Mouse (Mus musculus) lung, postnatal 10 days (tissue): ENCODE results near the gene Map6.
A peak's percentile ranks its signal among the peaks of the same experiment; 100 is the strongest.

ENCODE experiments used
- DNase-seq: peaks from one replicate; pipeline ENCODE4 v3.0.0; 2021

The Map6 gene

GRCm38 (mm10) chr7:99267897-99268505 lies 754 bp downstream of the Map6 start:
- peak; percentile 74 for DNase-seq

GRCm38 (mm10) chr7:99268506-99268900 lies 1.3 kb downstream of the Map6 start:
- no peak for DNase-seq

- peak; percentile 57 for DNase-seq
Measured at GRCm38 (mm10) chr7:99268951-99269945, 2.0 kb downstream of the Map6 start.

GRCm38 (mm10) chr7:99271630-99272029 lies 4.4 kb downstream of the Map6 start:
- DNase-seq, result peak; percentile 35

- DNase-seq, result no peak
Measured at GRCm38 (mm10) chr7:99275131-99275530, 7.9 kb downstream of the Map6 start.

GRCm38 (mm10) chr7:99276679-99277078 lies 9.4 kb downstream of the Map6 start:
- peak; percentile 13 for DNase-seq

GRCm38 (mm10) chr7:99278309-99278708 lies 11.1 kb downstream of the Map6 start:
- DNase-seq, result no peak

- no peak for DNase-seq
Measured at GRCm38 (mm10) chr7:99279586-99279985, 12.3 kb downstream of the Map6 start.

- DNase-seq, result no peak
Measured at GRCm38 (mm10) chr7:99287287-99287686, 20.0 kb downstream of the Map6 start.

GRCm38 (mm10) chr7:99290008-99290407 lies 22.8 kb downstream of the Map6 start:
- no peak for DNase-seq

- DNase-seq, result no peak
Measured at GRCm38 (mm10) chr7:99290925-99291324, 23.7 kb downstream of the Map6 start.

- DNase-seq, result no peak
Measured at GRCm38 (mm10) chr7:99294198-99294780, 27.0 kb downstream of the Map6 start.

- no peak for DNase-seq
Measured at GRCm38 (mm10) chr7:99295104-99295503, 27.9 kb downstream of the Map6 start.

GRCm38 (mm10) chr7:99300650-99301175 lies 33.5 kb downstream of the Map6 start:
- no peak for DNase-seq

- no peak for DNase-seq
Measured at GRCm38 (mm10) chr7:99304029-99304428, 36.8 kb downstream of the Map6 start.

- peak; percentile 85 for DNase-seq
Measured at GRCm38 (mm10) chr7:99304949-99305372, 37.7 kb downstream of the Map6 start.

GRCm38 (mm10) chr7:99305688-99306087 lies 38.4 kb downstream of the Map6 start:
- no peak for DNase-seq

GRCm38 (mm10) chr7:99306640-99307039 lies 39.4 kb downstream of the Map6 start:
- DNase-seq, result no peak

- no peak for DNase-seq
Measured at GRCm38 (mm10) chr7:99311433-99311832, 44.2 kb downstream of the Map6 start.

GRCm38 (mm10) chr7:99312058-99312457 lies 44.8 kb downstream of the Map6 start:
- no peak for DNase-seq

- no peak for DNase-seq
Measured at GRCm38 (mm10) chr7:99312671-99313143, 45.5 kb downstream of the Map6 start.

GRCm38 (mm10) chr7:99313253-99313652 lies 46.0 kb downstream of the Map6 start:
- no peak for DNase-seq

GRCm38 (mm10) chr7:99314565-99314964 lies 47.3 kb downstream of the Map6 start:
- DNase-seq, result no peak
